Mouse (Mus musculus): Measurements from ENCODE around the gene Pip4k2b. TPM values are rescaled to one million over a fixed set of nuclear protein-coding genes. Genes with fewer than 3 reads are reported as not detected.

The Pip4k2b gene
- polyA plus RNA-seq, 1 experiment = 28.3 TPM

GRCm38 (mm10) chr11:97777129-97777529, 32.6 kb upstream of the Pip4k2b start:
- Histone ChIP-seq H3ac (ENCODE audit: control insufficient read depth, insufficient read length, low read depth) (no peak overlapping the region), H3K79me2 (ENCODE audit: control insufficient read depth, insufficient read depth) (peaks cover 45% of the 10 kb centered on the region), H3K27me3 (ENCODE audit: control insufficient read depth, insufficient read depth, insufficient read length) (no peaks in the 10 kb centered on the region), H3K4me3 (ENCODE audit: insufficient read depth, poor library complexity, severe bottlenecking) (no peak overlapping the region), H3K79me3 (ENCODE audit: low read depth) (peaks cover 38% of the 10 kb centered on the region), H3K36me3 (ENCODE audit: control insufficient read depth, insufficient read depth) (peaks cover 69% of the 10 kb centered on the region)
- TF ChIP-seq MAX (IDR thresholded peaks at IDR 0.05) = peak; percentile 71
- no peak for TF ChIP-seq CTCF (IDR thresholded peaks at IDR 0.05; ENCODE audit: control insufficient read depth, insufficient read depth, insufficient read length)
- no peak for TF ChIP-seq FOSL1 (IDR thresholded peaks at IDR 0.05; ENCODE audit: insufficient read depth, low read length, poor library complexity, severe bottlenecking)
- TF ChIP-seq MYOD1 (IDR thresholded peaks at IDR 0.05; ENCODE audit: control insufficient read depth, insufficient read length, low read depth) = no peak
- TF ChIP-seq CEBPB (IDR thresholded peaks at IDR 0.05; ENCODE audit: low read depth) = no peak
- no peak for TF ChIP-seq MYOG (IDR thresholded peaks at IDR 0.05; ENCODE audit: control insufficient read depth, extremely low read depth, insufficient read length)
- peak; percentile 2 for TF ChIP-seq USF1 (IDR thresholded peaks at IDR 0.05; ENCODE audit: low read depth)

- Histone ChIP-seq H3ac (ENCODE audit: control insufficient read depth, insufficient read length, low read depth) (no peak overlapping the region), H3K36me3 (ENCODE audit: control insufficient read depth, insufficient read depth) (peaks cover 69% of the 10 kb centered on the region), H3K27me3 (ENCODE audit: control insufficient read depth, insufficient read depth, insufficient read length) (no peaks in the 10 kb centered on the region), H3K4me3 (ENCODE audit: insufficient read depth, poor library complexity, severe bottlenecking) (no peak overlapping the region), H3K79me2 (ENCODE audit: control insufficient read depth, insufficient read depth) (peaks cover 40% of the 10 kb centered on the region), H3K79me3 (ENCODE audit: low read depth) (peaks cover 32% of the 10 kb centered on the region)
- TF ChIP-seq FOSL1 (IDR thresholded peaks at IDR 0.05; ENCODE audit: insufficient read depth, low read length, poor library complexity, severe bottlenecking) (no peak), CEBPB (IDR thresholded peaks at IDR 0.05; ENCODE audit: low read depth) (no peak), MYOD1 (IDR thresholded peaks at IDR 0.05; ENCODE audit: control insufficient read depth, insufficient read length, low read depth) (no peak), USF1 (IDR thresholded peaks at IDR 0.05; ENCODE audit: low read depth) (no peak), MYOG (IDR thresholded peaks at IDR 0.05; ENCODE audit: control insufficient read depth, extremely low read depth, insufficient read length) (no peak), CTCF (IDR thresholded peaks at IDR 0.05; ENCODE audit: control insufficient read depth, insufficient read depth, insufficient read length) (no peak), MAX (IDR thresholded peaks at IDR 0.05) (no peak)
Observed at GRCm38 (mm10) chr11:97776497-97777128, 32.1 kb upstream of the Pip4k2b start.

GRCm38 (mm10) chr11:97775808-97776496, 31.4 kb upstream of the Pip4k2b start, which contains the start of gene 1700001P01Rik:
1700001P01Rik (minus strand) TSS chr11:97775918.
- Histone ChIP-seq H3K4me3 (ENCODE audit: insufficient read depth, poor library complexity, severe bottlenecking) (no peak within 1 kb of the TSS), H3K36me3 (ENCODE audit: control insufficient read depth, insufficient read depth) (peaks cover 62% of the 10 kb centered on the region), H3ac (ENCODE audit: control insufficient read depth, insufficient read length, low read depth) (no peak within 1 kb of the TSS), H3K27me3 (ENCODE audit: control insufficient read depth, insufficient read depth, insufficient read length) (no peaks in the 10 kb centered on the region), H3K79me2 (ENCODE audit: control insufficient read depth, insufficient read depth) (peaks cover 33% of the 10 kb centered on the region), H3K79me3 (ENCODE audit: low read depth) (peaks cover 26% of the 10 kb centered on the region)
- TF ChIP-seq FOSL1 (IDR thresholded peaks at IDR 0.05; ENCODE audit: insufficient read depth, low read length, poor library complexity, severe bottlenecking) = no peak
- TF ChIP-seq MYOD1 (IDR thresholded peaks at IDR 0.05; ENCODE audit: control insufficient read depth, insufficient read length, low read depth) = no peak
- no peak for TF ChIP-seq CEBPB (IDR thresholded peaks at IDR 0.05; ENCODE audit: low read depth)
- no peak for TF ChIP-seq MAX (IDR thresholded peaks at IDR 0.05)
- no peak for TF ChIP-seq CTCF (IDR thresholded peaks at IDR 0.05; ENCODE audit: control insufficient read depth, insufficient read depth, insufficient read length)
- TF ChIP-seq USF1 (IDR thresholded peaks at IDR 0.05; ENCODE audit: low read depth) = no peak
- no peak for TF ChIP-seq MYOG (IDR thresholded peaks at IDR 0.05; ENCODE audit: control insufficient read depth, extremely low read depth, insufficient read length)

- H3K27me3 ChIP-seq (ENCODE audit: control insufficient read depth, insufficient read depth, insufficient read length) = no peaks in the 10 kb centered on the region
- peaks cover 18% of the 10 kb centered on the region for H3K79me3 ChIP-seq (ENCODE audit: low read depth)
- H3K4me3 ChIP-seq (ENCODE audit: insufficient read depth, poor library complexity, severe bottlenecking) = no peak overlapping the region
- peaks cover 54% of the 10 kb centered on the region for H3K36me3 ChIP-seq (ENCODE audit: control insufficient read depth, insufficient read depth)
- H3K79me2 ChIP-seq (ENCODE audit: control insufficient read depth, insufficient read depth) = peaks cover 25% of the 10 kb centered on the region
- TF ChIP-seq MYOG (IDR thresholded peaks at IDR 0.05; ENCODE audit: control insufficient read depth, extremely low read depth, insufficient read length) (no peak), MAX (IDR thresholded peaks at IDR 0.05) (no peak), MYOD1 (IDR thresholded peaks at IDR 0.05; ENCODE audit: control insufficient read depth, insufficient read length, low read depth) (no peak), USF1 (IDR thresholded peaks at IDR 0.05; ENCODE audit: low read depth) (no peak), CTCF (IDR thresholded peaks at IDR 0.05; ENCODE audit: control insufficient read depth, insufficient read depth, insufficient read length) (no peak), CEBPB (IDR thresholded peaks at IDR 0.05; ENCODE audit: low read depth) (no peak), FOSL1 (IDR thresholded peaks at IDR 0.05; ENCODE audit: insufficient read depth, low read length, poor library complexity, severe bottlenecking) (no peak)
- H3ac ChIP-seq (ENCODE audit: control insufficient read depth, insufficient read length, low read depth) = no peak overlapping the region
Observed at GRCm38 (mm10) chr11:97775186-97775585, 30.7 kb upstream of the Pip4k2b start.

- H3ac ChIP-seq (ENCODE audit: control insufficient read depth, insufficient read length, low read depth) = no peak overlapping the region
- peaks cover 17% of the 10 kb centered on the region for H3K36me3 ChIP-seq (ENCODE audit: control insufficient read depth, insufficient read depth)
- TF ChIP-seq CTCF (IDR thresholded peaks at IDR 0.05; ENCODE audit: control insufficient read depth, insufficient read depth, insufficient read length) (no peak), FOSL1 (IDR thresholded peaks at IDR 0.05; ENCODE audit: insufficient read depth, low read length, poor library complexity, severe bottlenecking) (no peak), MAX (IDR thresholded peaks at IDR 0.05) (no peak), MYOG (IDR thresholded peaks at IDR 0.05; ENCODE audit: control insufficient read depth, extremely low read depth, insufficient read length) (no peak), MYOD1 (IDR thresholded peaks at IDR 0.05; ENCODE audit: control insufficient read depth, insufficient read length, low read depth) (no peak), USF1 (IDR thresholded peaks at IDR 0.05; ENCODE audit: low read depth) (no peak)
- no peaks in the 10 kb centered on the region for H3K79me2 ChIP-seq (ENCODE audit: control insufficient read depth, insufficient read depth)
- H3K27me3 ChIP-seq (ENCODE audit: control insufficient read depth, insufficient read depth, insufficient read length) = no peaks in the 10 kb centered on the region
- H3K79me3 ChIP-seq (ENCODE audit: low read depth) = no peaks in the 10 kb centered on the region
- H3K4me3 ChIP-seq (ENCODE audit: insufficient read depth, poor library complexity, severe bottlenecking) = no peak overlapping the region
Observed at GRCm38 (mm10) chr11:97771410-97771809, 26.9 kb upstream of the Pip4k2b start.

Measured in C2C12 (cell line).